Mouse (Mus musculus): Measurements from ENCODE around the gene Zc2hc1c.

- no peak for TF ChIP-seq POLR2A (IDR thresholded peaks at IDR 0.05; ENCODE audit: control insufficient read depth, low read depth, low read length)
- TF ChIP-seq CTCF (IDR thresholded peaks at IDR 0.05; ENCODE audit: control insufficient read depth, insufficient read depth, insufficient replicate concordance, low read depth, low read length), result no peak
These were observed 23.5 kb upstream of the Zc2hc1c start for GRCm38 (mm10) chr12:85264940-85265339.
